In the genomic region with DNA sequence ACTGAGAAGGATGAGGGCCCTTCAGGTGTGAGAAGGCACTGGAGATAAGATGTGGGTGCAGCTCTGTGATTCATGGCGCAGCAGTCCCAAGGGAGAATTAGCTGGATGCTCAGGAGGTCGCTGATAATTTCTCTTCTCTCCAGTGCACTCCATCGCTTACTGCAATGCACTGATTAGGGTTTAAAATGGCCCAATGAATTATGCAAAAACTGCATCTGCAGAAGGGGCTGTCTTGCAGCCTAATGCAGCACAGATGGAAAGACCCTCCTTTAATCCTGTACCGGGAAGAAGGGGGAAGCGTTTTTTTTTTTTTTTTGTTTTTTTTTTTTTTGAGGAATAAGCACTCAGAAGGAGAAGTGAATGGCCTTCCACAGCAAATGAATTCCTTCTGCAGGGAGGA, we compare ENCODE assay signal across 17 mouse cellular contexts.
DNase-seq lines count a peak whose midpoint lies in the region; ATAC-seq lines count a peak whose summit lies in the region.
"Had no signal": no experiment of that assay in that cellular context is flagged by ENCODE, and none has a peak within 500 bp of the region (broad histone marks: within the 10 kb centered on the region; RNA-seq: fewer than 3 reads in every experiment).

No protein-coding gene starts in this region.

- H3K27me3 ChIP-seq in neural tube, embryonic 11.5 days (ENCODE audit: control insufficient read depth, insufficient read depth, low read length) = no peaks in the 10 kb centered on the region
- H3K27me3 ChIP-seq in neural tube, embryonic 15.5 days (replicated peaks) = no peaks in the 10 kb centered on the region
- H3K27me3 ChIP-seq: heart, embryonic 15.5 days; intestine, embryonic 15.5 days; megakaryocyte, embryonic 14.5 days had no signal

- no peak overlapping the region for H3K27ac ChIP-seq in neural tube, embryonic 11.5 days (ENCODE audit: low read depth, low read length)
- H3K27ac ChIP-seq in neural tube, embryonic 15.5 days (replicated peaks) = peak overlapping the region; percentile 42

- peak; percentile 12 for DNase-seq in embryo, embryonic 10.5 days (ENCODE audit: low spot score)
- no peak for DNase-seq in embryo, embryonic 9.5 days (ENCODE audit: extremely low spot score)
- peak; percentile 31 for DNase-seq in neural tube, embryonic 11.5 days (ENCODE audit: low spot score)
- no peak for DNase-seq in neural tube, embryonic 10.5 days (ENCODE audit: extremely low spot score, low spot score)
- no peak for DNase-seq in ovary, postnatal 36 days (ENCODE audit: low spot score)
- no peak for DNase-seq in right cerebral cortex, adult 2 months (ENCODE audit: low spot score in 2 of 2)
- DNase-seq: adrenal gland, adult 2 months; cerebellum, postnatal 36 days; gastrocnemius, postnatal 25 days; kidney, postnatal 36 days; lung, adult 18-20 months had no signal

- peak; percentile 54 for ATAC-seq in neural tube, embryonic 11.5 days (ENCODE audit: insufficient read depth, low FRiP score, low TSS enrichment)
- ATAC-seq in megakaryocyte, adult 5-6 weeks (ENCODE audit: poor library complexity, severe bottlenecking) = peak; percentile 45; the same call in 1 of the 2 replicates
- peak; percentile 40; the same call in 1 of the 2 replicates for ATAC-seq in neural tube, embryonic 15.5 days (ENCODE audit: low FRiP score)
- ATAC-seq: intestine, embryonic 15.5 days had no signal

- no peaks in the 10 kb centered on the region for H3K36me3 ChIP-seq in neural tube, embryonic 11.5 days (ENCODE audit: control insufficient read depth, insufficient read depth, low read length)
- no peaks in the 10 kb centered on the region for H3K36me3 ChIP-seq in neural tube, embryonic 15.5 days
- H3K36me3 ChIP-seq: heart, embryonic 15.5 days; intestine, embryonic 15.5 days had no signal

- no peaks in the 10 kb centered on the region for H3K9me3 ChIP-seq in neural tube, embryonic 11.5 days (ENCODE audit: control insufficient read depth, low read length)
- no peaks in the 10 kb centered on the region for H3K9me3 ChIP-seq in neural tube, embryonic 15.5 days (replicated peaks)
- H3K9me3 ChIP-seq: heart, embryonic 15.5 days; intestine, embryonic 15.5 days; megakaryocyte, embryonic 14.5 days had no signal

- H3K4me1 ChIP-seq in neural tube, embryonic 11.5 days (ENCODE audit: control insufficient read depth, insufficient read depth, low read length) = no peaks in the 10 kb centered on the region
- H3K4me1 ChIP-seq in neural tube, embryonic 15.5 days = peaks cover 20% of the 10 kb centered on the region
- H3K4me1 ChIP-seq: intestine, embryonic 15.5 days had no signal

- no peak overlapping the region for H3K4me2 ChIP-seq in neural tube, embryonic 11.5 days (ENCODE audit: low read depth)
- H3K4me2 ChIP-seq in neural tube, embryonic 15.5 days = no peak overlapping the region
- H3K4me2 ChIP-seq: heart, embryonic 15.5 days; intestine, embryonic 15.5 days had no signal

- 45% methylated on average over 5 of the region's 5 CpGs for WGBS in neural tube, embryonic 11.5 days
- 18% methylated on average over 5 of the region's 5 CpGs for WGBS in neural tube, embryonic 15.5 days

- H3K9ac ChIP-seq in neural tube, embryonic 11.5 days (ENCODE audit: low read length) = no peak overlapping the region
- H3K9ac ChIP-seq in neural tube, embryonic 15.5 days (replicated peaks) = no peak overlapping the region
- H3K9ac ChIP-seq: heart, embryonic 15.5 days; intestine, embryonic 15.5 days had no signal

- H3K4me3 ChIP-seq in neural tube, embryonic 11.5 days (ENCODE audit: low read depth, low read length) = no peak overlapping the region
- H3K4me3 ChIP-seq in neural tube, embryonic 15.5 days (replicated peaks) = no peak overlapping the region
- H3K4me3 ChIP-seq: erythroblast, embryonic 14.5 days; heart, embryonic 15.5 days; intestine, embryonic 15.5 days; megakaryocyte, embryonic 14.5 days had no signal

Comparison
In these comparisons a context has a peak if more than half of its experiments do, and no peak if none do; other contexts are left out.
1. DNase-seq: peak in embryo, embryonic 10.5 days (single experiment) and neural tube, embryonic 11.5 days (single experiment); none in embryo, embryonic 9.5 days (single experiment), neural tube, embryonic 10.5 days (single experiment), ovary, postnatal 36 days (single experiment) and right cerebral cortex, adult 2 months (0 of 2).
2. Peak in every context shown above with its lines, with median percentiles within 50 percentile points of each other: ATAC-seq.